Mouse (Mus musculus) lung, postnatal 10 days (tissue): ENCODE results near the gene Rap2c.

Experiments used
- DNase-seq: peaks from one replicate; pipeline ENCODE4 v3.0.0; 2021

The Rap2c gene

DNA sequence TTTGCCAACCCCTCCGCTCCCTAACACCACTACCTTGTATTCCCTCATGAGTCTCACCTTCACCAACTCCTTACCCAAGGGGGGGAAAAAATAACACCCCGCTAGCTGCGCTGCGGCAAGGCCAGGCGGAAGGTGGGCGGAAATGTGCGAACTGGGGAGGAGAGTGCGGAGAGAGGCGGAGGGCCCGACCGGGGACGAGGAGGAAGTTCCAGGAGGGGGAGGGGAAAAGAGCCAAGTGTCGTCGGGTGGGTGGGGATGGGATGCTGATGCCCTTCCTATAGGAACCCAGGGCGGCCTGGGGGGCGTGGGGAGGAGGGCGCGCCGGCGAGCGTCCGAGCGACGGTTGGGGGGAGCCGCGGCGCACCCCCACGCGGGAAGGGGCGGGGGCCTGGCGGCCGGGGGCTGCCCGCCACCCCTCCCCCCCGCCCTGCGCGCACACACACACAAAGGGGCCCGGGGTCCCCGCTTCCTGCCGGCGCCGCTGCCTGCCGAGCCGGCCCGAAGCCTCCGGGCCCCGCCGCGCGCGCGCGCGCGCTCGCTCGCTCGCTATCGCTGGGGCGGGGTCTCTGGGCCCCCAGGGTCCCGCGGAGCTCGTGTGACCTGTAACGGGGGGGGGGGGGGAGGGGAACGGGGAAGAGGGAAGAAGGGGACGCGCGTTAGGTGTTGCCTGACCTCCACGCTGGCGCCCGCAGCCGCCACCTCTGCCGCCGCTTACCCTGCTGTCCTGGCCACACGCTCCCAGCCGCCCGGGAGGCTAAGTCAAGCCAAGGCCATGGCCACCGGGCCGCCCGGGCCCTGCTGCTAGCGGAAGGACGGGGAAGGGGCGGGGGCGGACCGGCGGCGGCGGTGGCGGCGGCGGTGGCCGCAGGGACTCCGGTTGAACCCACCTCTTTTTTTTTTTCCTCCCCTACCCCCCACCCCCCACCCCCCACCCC lies at the start of gene Rap2c:
Gene Rap2c, minus strand, starts transcription at position 168 of the 935 bp plus-strand sequence.
- DNase-seq, result peak; percentile 80

DNA sequence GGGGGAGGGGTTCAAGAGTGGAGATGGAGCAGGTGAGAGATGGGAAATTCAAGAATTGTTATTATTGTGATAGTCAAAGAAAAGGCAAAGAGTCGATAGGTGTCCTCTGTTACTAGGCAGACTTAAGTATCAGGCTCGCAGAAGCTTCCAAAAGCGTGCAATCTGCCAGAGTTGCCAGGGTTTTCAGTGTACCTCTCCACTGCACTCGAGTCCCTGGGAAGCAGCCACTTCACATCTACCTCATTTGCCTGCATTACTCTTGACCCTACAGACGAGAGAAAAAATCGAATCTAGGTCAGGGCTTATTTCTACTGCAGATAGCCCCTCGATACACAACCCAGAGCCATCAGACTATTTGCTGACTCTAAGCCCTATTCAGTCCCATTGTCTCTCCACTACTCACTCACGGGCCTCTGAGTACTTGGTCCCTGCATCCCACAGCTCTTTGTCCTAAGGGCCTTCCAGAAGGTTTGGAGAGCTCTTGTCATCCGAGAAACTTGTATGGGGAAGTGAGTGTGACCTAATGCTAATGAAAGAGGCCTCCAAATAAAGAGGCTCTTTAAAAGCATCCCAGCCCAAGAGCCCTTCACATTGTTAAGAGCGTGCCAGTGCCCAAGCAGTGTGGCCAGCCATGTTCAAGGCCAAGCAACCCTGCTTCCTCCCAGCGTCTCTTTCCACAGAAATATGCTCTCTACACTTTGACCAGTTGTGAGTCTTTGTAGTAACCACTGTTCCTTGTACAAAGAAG lies 48.9 kb upstream of the Rap2c start:
- DNase-seq, result peak; percentile 38

DNA sequence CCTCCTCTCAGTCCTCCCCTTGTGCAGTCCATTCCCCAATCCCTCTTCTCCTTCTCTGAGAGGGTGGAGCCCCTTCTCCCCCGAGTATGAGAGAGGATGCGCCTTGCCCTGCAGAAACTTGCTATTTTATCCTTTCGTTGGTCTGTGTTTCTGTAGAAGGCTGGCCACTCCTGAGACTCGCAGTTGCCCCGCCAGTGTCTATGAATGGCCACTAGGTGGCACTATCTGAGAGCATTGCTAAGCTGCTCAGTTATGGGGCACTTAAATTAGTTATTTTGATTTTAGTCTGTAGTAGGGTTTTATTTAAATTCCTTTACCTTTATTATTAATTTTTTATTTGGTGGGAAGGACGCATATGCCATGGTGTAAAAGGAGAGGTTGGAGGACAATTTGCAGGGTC lies 48.0 kb upstream of the Rap2c start:
- DNase-seq, result peak; percentile 68

DNA sequence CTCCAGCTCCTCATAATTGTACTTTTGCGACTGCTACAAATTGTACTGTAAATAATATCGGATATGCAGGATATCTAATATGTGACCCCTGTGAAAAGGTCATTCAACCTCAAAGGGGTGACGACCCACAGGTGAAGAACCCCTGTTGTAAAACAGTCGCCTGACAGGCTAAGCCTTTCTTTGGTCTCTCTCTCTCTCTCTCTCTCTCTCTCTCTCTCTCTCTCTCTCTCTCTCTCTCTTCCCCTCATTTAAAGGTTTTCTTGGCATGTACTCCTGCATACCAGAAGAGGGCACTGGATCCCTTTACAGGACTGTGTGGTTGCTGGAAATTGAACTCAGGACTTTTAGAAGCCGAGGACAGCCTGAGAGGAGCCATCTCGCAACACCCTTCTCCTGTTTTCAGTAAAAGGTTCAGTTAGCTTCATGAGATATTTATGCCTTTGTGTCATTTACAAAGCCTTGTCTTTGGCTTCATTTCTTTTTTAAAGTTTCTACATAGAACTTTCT lies 47.4 kb upstream of the Rap2c start:
- no peak for DNase-seq

DNA sequence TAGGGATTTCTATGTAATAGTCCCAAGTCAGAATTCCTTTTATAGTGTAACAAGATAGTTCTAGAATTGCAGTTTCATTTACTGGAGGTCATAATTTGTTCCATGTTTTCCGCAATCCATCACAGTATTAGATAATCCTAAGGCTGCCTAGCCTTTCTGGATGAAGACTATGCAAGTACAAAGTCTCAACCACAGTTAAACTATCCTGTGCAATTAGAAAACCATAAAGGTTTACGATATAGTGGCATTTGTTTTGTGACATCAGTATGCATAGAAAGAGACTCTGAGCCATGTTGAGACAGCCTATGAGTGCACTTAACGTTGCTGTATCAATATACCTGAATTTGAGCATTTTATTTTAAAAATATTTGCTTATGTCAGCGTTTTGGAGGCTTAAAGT lies 42.4 kb upstream of the Rap2c start:
- DNase-seq, result no peak

DNA sequence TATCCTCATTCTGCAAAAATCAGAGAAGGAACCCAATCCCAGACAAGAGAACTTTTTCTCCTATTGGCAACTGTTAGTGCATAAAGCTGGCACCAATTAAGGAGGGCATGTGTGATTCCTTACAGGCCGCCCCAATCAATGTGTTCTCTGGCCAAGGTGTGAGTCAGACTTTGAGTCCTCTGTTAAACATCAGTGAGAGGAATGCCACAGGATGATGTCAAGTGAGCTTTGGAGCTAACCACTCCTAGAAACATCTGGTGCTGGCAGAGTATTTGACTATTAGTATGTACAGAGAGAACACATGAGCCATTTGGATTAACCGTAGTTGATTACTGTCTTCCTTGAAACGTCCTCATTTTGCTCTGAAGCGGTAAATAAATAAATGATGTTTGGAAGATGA lies 40.9 kb upstream of the Rap2c start:
- no peak for DNase-seq

DNA sequence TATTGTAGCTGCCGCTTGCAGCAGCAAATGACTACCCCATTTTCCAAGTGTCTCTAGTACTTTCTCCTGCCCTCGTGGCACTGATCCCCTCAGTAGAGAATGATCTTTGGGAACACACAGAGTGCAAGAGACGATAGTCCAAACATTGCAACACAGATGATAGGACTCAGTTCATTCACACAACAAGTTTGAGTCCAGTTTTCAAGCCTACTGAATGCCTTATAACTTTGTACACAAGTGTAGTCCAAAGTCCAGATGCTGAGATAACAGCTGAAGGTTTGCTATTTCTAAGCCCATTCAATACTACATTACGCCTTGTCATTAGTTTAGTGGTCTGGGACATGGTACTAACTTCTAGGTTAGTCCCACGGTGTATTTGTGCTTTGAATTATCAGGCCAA lies 40.5 kb upstream of the Rap2c start:
- DNase-seq, result no peak

DNA sequence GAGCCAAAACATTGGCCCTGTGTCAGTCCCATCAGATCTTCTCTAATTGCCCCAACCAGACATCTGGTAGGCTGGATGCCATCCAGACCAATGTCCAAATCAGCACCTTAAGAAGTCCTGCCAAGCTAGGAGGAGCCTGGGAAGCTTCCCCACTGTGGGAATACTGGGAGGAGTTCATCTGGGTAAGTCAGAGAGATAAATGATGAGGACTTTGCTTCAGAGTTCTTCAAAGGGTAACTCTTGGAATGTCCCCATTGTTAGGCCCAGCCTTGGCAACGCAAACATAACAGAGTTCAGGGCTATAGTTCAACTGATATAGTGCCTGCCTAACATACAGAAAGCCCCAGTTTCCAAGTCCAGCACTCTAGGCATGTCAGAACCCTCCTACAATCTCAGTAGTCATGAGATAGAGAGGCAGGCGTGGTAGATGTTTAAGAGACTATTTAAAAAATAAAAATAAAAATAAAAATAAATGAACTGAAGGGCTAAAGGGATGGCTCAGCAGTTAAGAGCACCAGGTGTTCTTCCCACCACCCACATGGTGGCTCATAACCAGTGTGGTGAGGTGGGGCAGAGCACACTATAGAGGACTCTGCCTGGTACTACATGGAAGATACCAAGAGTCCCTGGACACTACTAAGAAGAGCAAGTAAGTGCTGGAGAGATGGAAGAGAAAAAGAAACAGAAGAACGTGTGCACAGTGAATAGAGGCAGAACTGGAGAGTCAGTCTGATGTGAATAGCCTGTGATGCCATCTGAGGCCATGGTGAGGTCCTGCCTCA lies 34.1 kb upstream of the Rap2c start:
- no peak for DNase-seq

DNA sequence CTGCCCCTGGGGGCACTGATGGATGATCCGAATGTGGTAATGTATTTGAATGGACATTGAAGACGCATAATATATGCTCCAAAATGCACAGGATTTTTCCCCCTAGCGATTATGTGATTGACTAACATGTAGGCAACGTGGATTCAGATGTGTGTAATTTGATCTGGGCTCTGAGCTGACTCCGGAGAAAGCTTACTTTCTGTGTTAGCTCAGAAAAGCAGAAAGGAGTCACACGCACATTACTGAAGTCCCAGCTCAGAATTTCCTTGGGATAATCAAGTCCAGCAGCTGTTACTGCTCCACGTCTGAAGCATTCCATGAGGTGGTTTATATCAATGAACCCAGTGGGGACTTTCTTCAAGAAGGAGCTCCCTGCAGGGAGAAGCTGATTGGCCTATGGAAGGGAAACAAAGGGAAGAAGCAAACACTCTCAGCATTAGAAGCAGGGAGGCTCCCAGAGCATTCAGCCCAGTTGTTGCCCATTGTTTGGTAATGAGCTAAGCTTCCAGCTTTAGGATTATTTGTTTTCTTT lies 17.9 kb upstream of the Rap2c start:
- no peak for DNase-seq

DNA sequence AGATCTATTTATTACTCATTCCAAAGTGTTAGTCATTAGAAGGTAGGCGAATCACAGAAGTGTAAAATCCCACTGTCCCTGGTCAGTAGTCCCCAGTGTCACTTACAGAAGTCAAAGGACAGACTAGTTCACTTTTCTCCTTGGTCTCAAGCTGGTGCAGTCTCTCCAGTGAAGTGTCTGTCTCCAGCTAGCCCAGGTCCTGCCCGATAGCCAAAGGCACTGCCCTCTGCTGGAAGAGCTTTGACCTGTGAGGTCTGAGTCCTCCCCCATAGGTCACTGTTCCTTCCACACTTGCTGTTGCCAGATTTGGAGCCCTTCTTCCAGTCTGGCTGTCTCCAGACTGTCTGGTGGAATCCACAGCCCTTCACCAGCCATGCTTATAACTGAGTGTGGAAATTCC lies 2.1 kb upstream of the Rap2c start:
- peak; percentile 65 for DNase-seq

DNA sequence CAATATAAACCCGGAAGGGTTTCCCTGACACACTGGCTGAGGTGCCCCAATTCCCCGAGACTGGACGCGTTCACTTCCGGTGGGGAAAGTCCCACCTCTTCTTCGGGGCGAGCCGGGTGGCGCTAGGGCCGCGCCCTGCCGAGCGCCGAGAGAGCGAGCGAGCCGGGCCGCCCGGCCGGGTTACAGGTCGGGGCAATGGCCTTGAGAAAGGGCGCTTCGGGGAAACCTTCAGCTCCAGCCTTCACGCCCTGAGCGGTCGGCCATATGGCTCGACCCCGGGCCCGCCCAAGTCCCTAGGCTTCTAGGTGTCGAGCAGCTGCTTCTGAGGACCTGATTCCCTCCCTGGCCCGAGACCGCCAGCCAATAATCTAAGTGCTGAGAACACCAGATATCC lies 965 bp upstream of the Rap2c start:
- peak; percentile 83 for DNase-seq

DNA sequence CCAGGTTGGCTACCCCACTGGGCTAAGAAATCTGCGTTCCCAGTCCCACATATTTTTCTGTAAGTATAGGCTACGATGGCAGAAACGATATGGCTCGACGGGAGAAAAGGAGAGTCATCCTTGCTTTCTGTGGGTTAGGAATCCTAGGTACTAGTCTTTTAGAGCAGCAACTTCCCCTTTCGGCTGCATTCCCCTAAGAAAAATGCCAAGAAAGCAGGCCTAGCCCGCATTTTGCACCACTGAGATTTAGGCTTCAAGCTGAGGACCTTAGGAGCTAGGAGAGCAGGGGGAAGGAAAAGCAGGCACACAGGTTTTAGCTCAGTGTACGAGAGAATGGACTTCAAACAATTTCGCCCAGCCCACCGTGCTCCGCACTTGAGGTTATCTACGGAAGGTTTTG lies 892 bp downstream of the Rap2c start:
- DNase-seq, result peak; percentile 1

DNA sequence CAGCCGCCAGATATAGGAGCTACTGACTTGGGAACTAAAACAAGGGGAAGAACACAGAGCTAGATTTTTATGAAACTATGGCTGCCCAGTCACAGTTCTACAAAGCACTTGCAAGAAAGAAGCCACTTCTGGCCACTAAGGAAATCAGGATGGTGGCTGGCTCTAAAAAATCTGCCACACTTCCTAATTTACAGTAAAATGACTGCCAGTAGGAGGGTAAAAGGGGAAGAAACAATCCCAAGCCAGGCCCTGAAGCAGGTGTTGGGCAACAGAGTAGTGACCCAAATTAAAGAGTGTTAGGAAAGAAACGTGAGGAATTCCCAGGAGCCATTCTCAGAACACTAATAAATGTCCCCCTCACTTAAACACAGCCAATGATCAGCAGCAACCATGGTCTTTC lies 5.5 kb downstream of the Rap2c start:
- no peak for DNase-seq

DNA sequence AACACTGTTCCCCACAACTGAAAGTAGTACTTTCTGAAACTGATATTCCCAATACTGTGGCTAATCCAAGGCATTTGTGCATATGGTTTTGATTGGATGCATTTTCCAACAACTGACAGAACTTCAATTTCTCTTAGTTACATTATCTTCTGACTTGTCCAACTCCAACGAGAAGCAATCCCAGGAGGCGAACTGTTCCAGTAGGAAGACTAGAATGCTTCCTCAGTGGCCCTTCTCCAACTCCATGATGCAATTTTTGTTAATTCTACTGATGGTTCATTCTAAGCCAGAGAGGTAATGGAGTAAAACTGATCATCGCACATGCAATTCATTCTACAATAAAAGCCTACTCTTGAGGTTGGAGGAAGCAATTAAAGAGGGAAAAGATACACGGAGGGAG lies 7.5 kb downstream of the Rap2c start:
- DNase-seq, result no peak

DNA sequence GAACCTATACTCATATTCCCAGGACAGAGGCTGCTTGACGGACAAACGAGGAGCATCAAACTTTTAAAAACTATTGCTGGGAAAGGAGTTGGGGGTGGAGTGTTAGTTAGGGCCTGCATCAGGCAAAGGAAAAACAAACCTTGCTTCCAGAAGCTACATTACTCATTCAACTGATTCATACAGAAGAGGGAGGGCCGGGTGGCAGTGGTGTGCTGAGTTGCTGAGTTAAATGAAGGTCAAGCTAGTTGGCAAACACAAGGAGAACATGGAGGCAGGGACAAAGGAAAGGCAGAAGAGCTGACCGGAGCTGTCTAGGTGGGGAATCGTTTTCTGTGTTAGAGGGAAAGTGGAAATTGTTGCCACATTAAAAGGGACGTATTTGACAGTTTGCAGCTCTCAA lies 17.0 kb downstream of the Rap2c start:
- no peak for DNase-seq

DNA sequence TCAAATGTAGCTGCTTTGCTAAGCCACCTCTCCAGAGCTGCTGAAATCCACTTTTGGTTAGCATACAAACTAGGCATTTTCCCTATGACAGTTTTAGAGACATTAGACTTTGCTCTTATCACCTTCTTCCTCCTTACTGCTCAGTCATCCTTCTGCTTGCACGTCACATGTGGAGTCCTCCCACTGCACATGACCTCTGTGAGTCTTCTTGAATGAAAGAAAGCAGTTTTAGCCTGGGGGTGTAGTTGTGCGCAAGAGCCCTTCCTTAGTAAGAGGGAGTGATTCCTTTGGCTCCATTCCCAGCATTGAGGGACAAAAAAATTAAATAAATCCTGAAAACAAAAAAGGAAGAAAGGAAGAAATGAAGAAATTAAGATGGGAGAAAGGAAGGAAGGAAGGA lies 22.5 kb downstream of the Rap2c start:
- no peak for DNase-seq

DNA sequence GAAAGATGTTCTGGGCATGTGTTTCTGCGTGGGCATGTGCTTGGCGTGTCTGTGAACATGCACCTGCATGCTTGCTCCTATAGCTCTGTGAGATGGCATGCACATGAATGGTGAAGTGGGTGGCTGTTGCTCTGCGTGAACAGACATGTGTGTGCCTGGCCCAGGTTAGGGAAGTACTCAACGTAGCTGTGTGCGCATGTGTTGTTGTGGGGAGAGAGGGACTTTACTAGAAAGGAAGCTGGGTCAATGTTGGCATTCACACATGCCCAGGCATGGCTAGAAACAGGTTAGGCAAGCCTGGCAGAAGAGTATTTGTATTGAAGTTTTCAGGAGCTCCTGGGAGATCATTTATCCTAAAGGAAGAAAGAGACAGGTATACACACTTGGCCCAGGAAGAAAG lies 26.5 kb downstream of the Rap2c start:
- no peak for DNase-seq

DNA sequence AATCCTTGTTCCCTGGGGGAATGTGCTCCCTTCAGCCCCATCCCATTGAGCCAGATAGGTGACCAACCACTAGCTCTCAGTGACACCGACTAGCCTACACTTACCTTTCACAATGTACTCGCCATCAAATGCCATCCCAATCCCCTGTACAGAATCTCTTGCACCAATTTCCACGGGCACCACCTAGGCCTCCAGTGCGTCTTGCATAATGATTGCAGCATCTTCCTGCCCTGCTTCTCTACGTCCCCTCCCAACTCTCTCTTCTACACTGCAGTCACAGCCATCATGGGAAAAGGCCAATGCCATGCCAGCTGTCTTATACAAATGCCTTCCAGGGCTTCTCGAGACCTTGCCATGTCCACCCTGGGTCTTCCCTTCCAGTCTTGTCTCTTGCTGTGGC lies 27.9 kb downstream of the Rap2c start:
- DNase-seq, result no peak

DNA sequence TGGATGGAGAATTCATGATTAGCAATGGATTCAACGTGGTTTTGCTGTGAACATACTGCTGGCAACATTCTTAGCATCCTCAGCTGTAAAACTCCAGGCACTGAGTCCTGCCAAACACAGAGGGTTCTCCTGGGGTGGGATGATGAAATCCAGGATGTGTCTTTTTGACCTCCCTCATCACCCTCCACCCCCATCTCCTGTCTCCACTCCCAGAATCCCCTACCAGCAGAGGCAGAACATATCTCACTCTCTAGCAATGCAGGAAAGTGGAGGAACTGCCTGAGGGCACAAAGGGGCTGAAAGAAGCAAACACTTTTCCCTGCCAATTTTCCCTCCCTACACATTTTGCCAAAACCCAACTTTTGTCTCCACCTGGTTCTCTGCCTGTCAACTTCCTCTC lies 29.2 kb downstream of the Rap2c start:
- no peak for DNase-seq

DNA sequence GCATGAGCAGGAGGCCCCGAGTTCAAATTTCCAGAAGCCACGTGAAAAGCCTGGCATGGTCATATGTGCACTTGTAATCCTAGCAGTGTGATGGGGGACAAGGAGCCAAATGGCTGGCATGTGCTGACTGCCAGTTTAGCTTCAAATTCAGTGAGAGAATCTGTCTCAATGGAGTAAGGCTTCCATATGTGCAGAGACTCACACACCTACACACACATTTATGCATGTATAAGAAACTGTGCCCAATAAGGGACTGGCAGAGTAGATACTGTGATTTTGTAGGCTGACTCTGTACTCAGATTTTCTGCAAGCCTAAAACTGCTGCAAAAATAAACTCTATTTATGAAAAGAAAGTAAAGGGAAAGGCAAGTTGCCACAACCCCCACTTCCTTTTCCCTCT lies 39.4 kb downstream of the Rap2c start:
- DNase-seq, result no peak

DNA sequence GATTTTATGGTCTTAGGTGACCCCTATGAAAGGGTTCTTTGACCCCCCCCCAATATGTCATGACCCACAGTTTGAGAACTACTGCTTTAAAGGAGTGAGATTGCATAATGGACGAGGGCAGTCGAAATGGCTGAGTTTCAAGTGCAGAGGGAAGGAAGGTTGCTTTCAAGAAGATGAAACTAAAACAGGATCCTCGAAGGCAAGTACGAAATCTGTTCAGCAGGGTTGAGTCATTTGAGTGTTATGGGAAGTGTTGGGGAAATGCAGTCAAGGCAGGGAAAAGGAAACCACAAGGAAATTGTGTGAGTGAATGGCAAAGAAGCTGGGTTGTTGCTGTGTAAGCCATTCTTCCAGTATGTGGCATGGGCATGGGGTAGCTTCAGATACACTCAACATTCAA lies 45.7 kb downstream of the Rap2c start:
- DNase-seq, result no peak

DNA sequence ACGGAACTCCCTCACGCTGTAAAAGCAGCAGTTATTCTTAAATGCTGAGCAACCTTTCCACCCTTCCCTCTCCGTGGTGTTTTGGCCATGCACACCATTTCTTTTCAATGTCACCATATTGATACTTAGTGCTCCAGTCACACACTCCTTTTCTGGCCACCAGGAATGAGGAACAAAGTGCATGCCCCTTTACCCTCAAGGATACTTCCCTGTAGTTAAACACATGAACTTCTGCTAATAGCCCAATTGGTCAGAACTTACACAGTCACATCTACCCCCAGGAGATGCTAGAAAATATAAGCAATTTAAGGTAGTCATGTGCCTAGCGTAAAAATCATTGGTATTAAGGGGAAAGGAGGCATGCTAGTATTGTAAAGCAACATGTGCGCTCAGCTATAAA lies 47.9 kb downstream of the Rap2c start:
- no peak for DNase-seq
